Mouse (Mus musculus) gastrocnemius, postnatal 25 days (tissue): Measurements from ENCODE around the gene Vmn1r20. TPM values are rescaled to one million over a fixed set of nuclear protein-coding genes. Genes with fewer than 3 reads are reported as not detected.
"Not testable (repeated sequence)": the region's sequence is repeated elsewhere in the genome, so short reads cannot be mapped to it uniquely, and the experiment has no call there.

Experiments used
- DNase-seq: peaks from one replicate; pipeline ENCODE4 v3.0.0; 2022
- long read RNA-seq, 2 experiments: library from polyadenylated mRNA; stranded (forward); transcript quantifications; one replicate each; pipeline ENCODE4 v2.0.0; 2021
- total RNA-seq, 2 experiments: library from RNA; stranded (reverse); gene quantifications; 1 replicate in 1 of 2; 2 replicates in 1 of 2; pipeline ENCODE4 v1.2.3; 2021

Gene Vmn1r20
- total RNA-seq = not detected
- long read RNA-seq, experiment 1 = 0 reads
- long read RNA-seq, experiment 2 = 0 reads

- no peak for DNase-seq
Observed at GRCm38 (mm10) chr6:57428630-57429029, at the start of gene Vmn1r20. Gene Vmn1r20 (plus strand): TSS chr6:57428930.

GRCm38 (mm10) chr6:57395683-57396082 is 33.0 kb upstream of the Vmn1r20 start, which contains the start of gene Vmn1r18:
Gene Vmn1r18 (minus strand): TSS chr6:57395783.
- no peak for DNase-seq

DNA sequence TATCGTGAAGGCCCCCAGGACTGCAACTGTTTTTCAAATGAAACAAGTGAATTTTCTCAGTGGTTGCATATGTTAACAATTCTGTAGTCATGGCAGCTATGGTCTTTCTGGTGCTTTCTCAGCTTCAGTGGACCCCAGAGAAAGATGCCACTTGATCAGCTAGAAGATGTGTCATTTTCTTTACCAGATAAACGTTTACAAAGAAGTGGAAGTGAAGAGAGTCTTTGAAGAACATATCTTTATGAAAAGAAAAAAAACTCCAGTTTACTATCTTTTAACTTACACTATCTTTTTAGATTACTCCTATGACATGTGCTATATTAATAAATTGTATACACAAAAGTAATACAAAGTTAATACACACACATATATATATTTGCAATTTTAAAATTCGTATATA is 25.2 kb upstream of the Vmn1r20 start, which contains the start of gene Vmn1r19:
Vmn1r19 (plus strand) TSS at position 301 of the 400 bp plus-strand sequence.
- not testable (repeated sequence) for DNase-seq

- DNase-seq = no peak
Observed at GRCm38 (mm10) chr6:57431196-57431595, 2.5 kb downstream of the Vmn1r20 start.

DNA sequence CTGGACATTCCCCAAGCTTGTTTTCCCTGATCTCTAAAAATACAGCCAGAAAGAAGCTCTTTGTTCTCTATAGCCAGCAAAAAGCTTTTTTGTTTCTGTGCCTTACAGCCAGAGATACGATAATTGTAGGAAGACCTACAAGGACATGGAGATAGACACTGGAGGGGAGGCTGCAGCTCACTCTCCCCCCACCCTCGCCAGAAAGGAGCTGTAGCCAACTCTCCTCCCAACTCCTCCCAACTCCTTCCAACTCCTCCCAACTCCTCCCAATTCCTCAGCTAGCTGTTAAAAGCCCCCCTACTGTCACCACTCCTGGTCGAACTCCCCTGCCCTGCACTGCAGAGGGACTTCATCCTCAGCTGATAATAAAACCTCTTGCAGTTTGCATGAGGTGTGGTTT is 39.4 kb downstream of the Vmn1r20 start:
- DNase-seq = not testable (repeated sequence)

Other genes with a start within 250 kb of the Vmn1r20 start
- gene Vmn1r13, start 225.6 kb upstream of the Vmn1r20 start, total RNA-seq = not detected
- gene Vmn1r14, start 197.2 kb upstream of the Vmn1r20 start, total RNA-seq = not detected
- not detected for gene Vmn1r15, start 171.0 kb upstream of the Vmn1r20 start, total RNA-seq
- gene Vmn1r16, start 99.4 kb upstream of the Vmn1r20 start, total RNA-seq = not detected
- not detected for gene Vmn1r17, start 65.2 kb upstream of the Vmn1r20 start, total RNA-seq
- gene Vmn1r18, start 33.1 kb upstream of the Vmn1r20 start, total RNA-seq = not detected
- not detected for gene Vmn1r19, start 25.1 kb upstream of the Vmn1r20 start, total RNA-seq
- gene Ppm1k, start 106.5 kb downstream of the Vmn1r20 start, total RNA-seq = 10 to 100 TPM; 11.2 to 14.1 TPM
- gene Herc6, start 152.1 kb downstream of the Vmn1r20 start, total RNA-seq = 1 to 10 TPM in 1 of 2 experiments, under 1 TPM in 1; 0.41 to 1.6 TPM